In genomic region chr5:114689700-114690366, GRCm38 (mm10) we compare ENCODE assay signal across 8 mouse cellular contexts. TPM values are rescaled to one million over a fixed set of nuclear protein-coding genes. Genes with fewer than 3 reads are reported as not detected.
DNase-seq lines count a peak whose midpoint lies in the region; ATAC-seq and TF ChIP-seq lines count a peak whose summit lies in the region.

No protein-coding gene starts in this region.

- peak overlapping the region; percentile 80 for H3K4me3 ChIP-seq in cerebellum, adult 2 months (replicated peaks; ENCODE audit: insufficient read depth, low read depth, low read length)
- peak overlapping the region; percentile 75 for H3K4me3 ChIP-seq in hindbrain, embryonic 13.5 days
- peak overlapping the region; percentile 80 for H3K4me3 ChIP-seq in limb, embryonic 15.5 days
- H3K4me3 ChIP-seq in midbrain, embryonic 14.5 days (replicated peaks; ENCODE audit: low read depth, low read length), result peak overlapping the region; percentile 76

- peak overlapping the region; percentile 89 for H3K4me2 ChIP-seq in hindbrain, embryonic 13.5 days
- peak overlapping the region; percentile 81 for H3K4me2 ChIP-seq in limb, embryonic 15.5 days
- H3K4me2 ChIP-seq in midbrain, embryonic 14.5 days (ENCODE audit: low read length), result peak overlapping the region; percentile 85

- H3K27me3 ChIP-seq in cerebellum, adult 2 months (ENCODE audit: control insufficient read depth, insufficient read depth, low read length), result no peaks in the 10 kb centered on the region
- H3K27me3 ChIP-seq in hindbrain, embryonic 13.5 days, result peaks cover 10% of the 10 kb centered on the region
- H3K27me3 ChIP-seq in limb, embryonic 15.5 days, result no peaks in the 10 kb centered on the region; the same call in 1 of the 2 replicates
- H3K27me3 ChIP-seq in midbrain, embryonic 14.5 days (ENCODE audit: control insufficient read depth, insufficient read depth, low read length), result no peaks in the 10 kb centered on the region

- H3K27ac ChIP-seq in cerebellum, adult 2 months (ENCODE audit: insufficient read depth, low read length), result no peak overlapping the region
- no peak overlapping the region for H3K27ac ChIP-seq in hindbrain, embryonic 13.5 days
- H3K27ac ChIP-seq in limb, embryonic 15.5 days, result peak overlapping the region; percentile 69
- H3K27ac ChIP-seq in midbrain, embryonic 14.5 days (replicated peaks; ENCODE audit: low read depth, low read length), result no peak overlapping the region

- TF ChIP-seq POLR2A in cerebellum, adult 2 months (IDR thresholded peaks at IDR 0.05; ENCODE audit: borderline replicate concordance, insufficient read depth, low read length), result no peak

- TF ChIP-seq CTCF in cerebellum, adult 2 months (IDR thresholded peaks at IDR 0.05; ENCODE audit: borderline replicate concordance, insufficient read depth, low read depth, low read length), result no peak

- no peaks in the 10 kb centered on the region for H3K9me3 ChIP-seq in hindbrain, embryonic 13.5 days
- no peaks in the 10 kb centered on the region for H3K9me3 ChIP-seq in limb, embryonic 15.5 days
- H3K9me3 ChIP-seq in midbrain, embryonic 14.5 days (ENCODE audit: control insufficient read depth, low read length), result no peaks in the 10 kb centered on the region

- 10% methylated on average over 16 of the region's 16 CpGs for WGBS in cerebellum, adult 2 months
- 21% methylated on average over 16 of the region's 16 CpGs for WGBS in hindbrain, embryonic 13.5 days
- 16% methylated on average over 16 of the region's 16 CpGs for WGBS in limb, embryonic 15.5 days
- WGBS in midbrain, embryonic 14.5 days, result 18% methylated on average over 16 of the region's 16 CpGs

- H3K4me1 ChIP-seq in cerebellum, adult 2 months (ENCODE audit: control insufficient read depth, insufficient read depth, low read length), result peaks cover 18% of the 10 kb centered on the region
- peaks cover 24% of the 10 kb centered on the region for H3K4me1 ChIP-seq in hindbrain, embryonic 13.5 days (replicated peaks)
- H3K4me1 ChIP-seq in limb, embryonic 15.5 days, result peaks cover 24% of the 10 kb centered on the region
- H3K4me1 ChIP-seq in midbrain, embryonic 14.5 days (ENCODE audit: control insufficient read depth, insufficient read depth, low read length), result peaks cover 13% of the 10 kb centered on the region

- ATAC-seq in common myeloid progenitor, adult 5-6 weeks (replicated peaks; ENCODE audit: low read depth, poor library complexity, severe bottlenecking), result peak; percentile 31
- no peak for ATAC-seq in hindbrain, embryonic 13.5 days (ENCODE audit: low FRiP score)
- no peak for ATAC-seq in limb, embryonic 15.5 days (ENCODE audit: insufficient number of reproducible peaks, low FRiP score, low TSS enrichment, low read depth)
- no peak for ATAC-seq in midbrain, embryonic 14.5 days (ENCODE audit: low FRiP score, low TSS enrichment)

- peak; percentile 27 to 40 for DNase-seq in cerebellum, adult 2 months
- DNase-seq in cerebellum, postnatal 36 days, result no peak
- DNase-seq in midbrain, embryonic 14.5 days, result peak; percentile 36
- peak; percentile 63 for DNase-seq in yolk sac, embryonic 10.5 days (ENCODE audit: low spot score)
- DNase-seq in cerebellum, adult 11-12 months, result no peak

- H3K9ac ChIP-seq in hindbrain, embryonic 13.5 days, result peak overlapping the region; percentile 93
- H3K9ac ChIP-seq in limb, embryonic 15.5 days, result peak overlapping the region; percentile 61; the same call in 1 of the 2 replicates
- H3K9ac ChIP-seq in midbrain, embryonic 14.5 days (replicated peaks; ENCODE audit: low read length), result peak overlapping the region; percentile 87

- no peaks in the 10 kb centered on the region for H3K36me3 ChIP-seq in hindbrain, embryonic 13.5 days
- no peaks in the 10 kb centered on the region for H3K36me3 ChIP-seq in limb, embryonic 15.5 days
- H3K36me3 ChIP-seq in midbrain, embryonic 14.5 days (ENCODE audit: control insufficient read depth, insufficient read depth, low read length), result no peaks in the 10 kb centered on the region

RNA-seq across cellular contexts. Expression of gene Gltp, which starts 1.0 kb away (rescaled TPM):
- 79.3 and 87.5 TPM in 2 replicates for polyA plus RNA-seq in cerebellum, adult 2 months (2012; rRNA removed)
- 40.0 and 48.6 TPM in 2 replicates for total RNA-seq in common myeloid progenitor, adult 5-6 weeks (2017)
- 41.5 and 42.9 TPM in 2 replicates for polyA plus RNA-seq in hindbrain, embryonic 13.5 days (2015; fragmentation: Nextera tagmentation; extraction: Ambion mirVana)
- 688 and 696 TPM in 2 replicates for polyA plus RNA-seq in limb, embryonic 15.5 days (2015; fragmentation: Nextera tagmentation; extraction: Ambion mirVana)
- polyA plus RNA-seq in midbrain, embryonic 14.5 days (2014; fragmentation: Nextera tagmentation; extraction: Ambion mirVana), result 27.6 and 30.4 TPM in 2 replicates

RNA-seq across cellular contexts. Expression of gene Tchp, which starts 17.7 kb away (rescaled TPM):
- 33.9 and 35.5 TPM in 2 replicates for polyA plus RNA-seq in cerebellum, adult 2 months (2012; rRNA removed)
- 9.7 and 12.3 TPM in 2 replicates for total RNA-seq in common myeloid progenitor, adult 5-6 weeks (2017)
- 18.3 and 21.1 TPM in 2 replicates for polyA plus RNA-seq in hindbrain, embryonic 13.5 days (2015; fragmentation: Nextera tagmentation; extraction: Ambion mirVana)
- 12.8 and 15.1 TPM in 2 replicates for polyA plus RNA-seq in limb, embryonic 15.5 days (2015; fragmentation: Nextera tagmentation; extraction: Ambion mirVana)
- polyA plus RNA-seq in midbrain, embryonic 14.5 days (2014; fragmentation: Nextera tagmentation; extraction: Ambion mirVana), result 14.0 and 14.4 TPM in 2 replicates

RNA-seq across cellular contexts. Expression of gene Trpv4, which starts 31.6 kb away (rescaled TPM):
- polyA plus RNA-seq in cerebellum, adult 2 months (2012; rRNA removed), result 3.0 and 5.5 TPM in 2 replicates
- total RNA-seq in common myeloid progenitor, adult 5-6 weeks (2017), result 0.19 and 1.1 TPM in 2 replicates
- 0.53 and 0.65 TPM in 2 replicates for polyA plus RNA-seq in hindbrain, embryonic 13.5 days (2015; fragmentation: Nextera tagmentation; extraction: Ambion mirVana)
- polyA plus RNA-seq in limb, embryonic 15.5 days (2015; fragmentation: Nextera tagmentation; extraction: Ambion mirVana), result 14.8 and 16.2 TPM in 2 replicates
- polyA plus RNA-seq in midbrain, embryonic 14.5 days (2014; fragmentation: Nextera tagmentation; extraction: Ambion mirVana), result 0.46 and 0.86 TPM in 2 replicates

Comparison
In these comparisons a context has a peak if more than half of its experiments do, and no peak if none do; other contexts are left out.
1. DNase-seq: peak in cerebellum, adult 2 months (2 of 2), midbrain, embryonic 14.5 days (single experiment) and yolk sac, embryonic 10.5 days (single experiment); none in cerebellum, postnatal 36 days (0 of 2) and cerebellum, adult 11-12 months (single experiment).
2. Peak in every context shown above with its lines, with median percentiles within 50 percentile points of each other: H3K4me3 ChIP-seq, H3K4me2 ChIP-seq and H3K9ac ChIP-seq.